Mouse (Mus musculus) B cell, adult 2 months (primary cell): Measurements from ENCODE around the gene Pamr1.

Experiments used
- DNase-seq, 2 experiments: peaks; one replicate each; pipeline ENCODE4 v3.0.0; 2022

Pamr1 gene

DNA sequence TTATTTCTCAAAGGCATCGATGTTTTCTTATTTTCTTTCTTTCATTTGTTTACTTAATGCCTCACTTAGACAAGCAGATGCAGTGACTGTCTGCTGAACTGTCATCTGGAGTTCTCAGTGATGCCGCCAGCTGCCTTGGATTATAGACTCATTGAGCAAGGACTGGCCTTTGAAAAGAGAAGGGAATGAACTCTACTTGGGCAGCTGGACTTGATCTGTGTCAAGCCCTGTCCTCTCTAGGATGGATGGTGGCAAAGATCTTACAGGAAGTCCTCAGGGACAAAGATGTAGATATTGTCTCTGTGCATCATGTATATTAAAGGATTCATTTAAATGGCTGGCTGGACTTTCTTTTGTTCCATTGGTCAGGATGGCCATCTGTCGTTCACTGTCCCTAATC lies 114.1 kb downstream of the Pamr1 start:
- no peak for DNase-seq

DNA sequence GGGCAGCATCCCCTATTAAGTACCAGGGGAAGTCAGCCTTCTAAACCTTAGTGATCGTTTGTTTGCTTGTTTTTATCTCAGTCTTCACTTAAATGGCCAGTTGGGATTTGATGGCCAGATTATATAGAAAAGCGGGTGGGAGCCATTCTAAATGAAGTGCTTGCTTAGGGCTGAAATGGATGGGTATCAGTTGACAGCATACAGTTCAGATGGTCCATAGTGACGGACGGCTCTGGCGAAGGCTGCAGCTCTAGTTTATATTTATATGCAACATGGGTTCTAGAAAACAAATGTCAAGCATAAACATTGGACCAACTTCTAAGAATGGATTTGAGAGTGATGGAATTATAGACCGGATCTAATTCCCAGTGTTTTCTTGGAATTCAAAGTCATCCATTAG lies 118.2 kb downstream of the Pamr1 start:
- no peak for DNase-seq

DNA sequence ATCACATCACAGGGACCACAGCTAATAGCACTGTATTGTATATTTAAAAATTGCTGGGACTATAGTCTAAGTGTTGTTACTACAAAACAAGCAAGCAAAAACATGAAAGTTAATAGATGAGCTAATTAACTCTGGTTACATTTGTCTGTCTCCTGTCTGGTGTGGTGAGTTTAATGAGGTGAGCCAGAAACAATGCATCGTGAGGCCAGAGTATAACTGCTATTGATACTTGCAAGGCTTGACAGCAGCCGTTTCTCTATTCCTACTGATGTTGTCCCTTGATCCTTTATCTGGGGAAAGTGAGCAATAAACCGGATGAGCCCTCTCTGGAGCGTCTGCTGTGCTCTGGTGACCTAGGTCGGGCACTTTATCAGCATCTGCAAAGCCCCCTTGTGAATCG lies 119.8 kb downstream of the Pamr1 start:
- no peak for DNase-seq

DNA sequence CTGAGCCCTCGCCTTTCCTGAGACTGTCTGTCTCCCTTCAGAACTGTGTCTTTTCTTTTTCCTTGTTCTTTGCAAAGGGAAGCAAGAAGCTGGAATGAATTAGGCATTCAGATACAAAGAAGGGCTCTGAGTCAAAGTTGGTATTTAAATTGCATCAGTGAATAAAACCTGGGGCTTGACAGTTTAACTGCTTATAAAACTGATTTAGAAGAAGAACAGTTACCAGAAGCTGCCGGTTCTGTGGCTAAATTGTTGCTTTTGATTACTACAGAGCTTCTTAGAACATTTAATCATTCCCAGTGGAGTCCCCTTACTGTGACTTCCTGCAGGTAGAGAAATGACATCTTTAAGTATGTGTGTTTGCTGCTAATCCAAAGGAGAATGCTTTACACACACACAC lies 124.8 kb downstream of the Pamr1 start:
- DNase-seq = no peak

DNA sequence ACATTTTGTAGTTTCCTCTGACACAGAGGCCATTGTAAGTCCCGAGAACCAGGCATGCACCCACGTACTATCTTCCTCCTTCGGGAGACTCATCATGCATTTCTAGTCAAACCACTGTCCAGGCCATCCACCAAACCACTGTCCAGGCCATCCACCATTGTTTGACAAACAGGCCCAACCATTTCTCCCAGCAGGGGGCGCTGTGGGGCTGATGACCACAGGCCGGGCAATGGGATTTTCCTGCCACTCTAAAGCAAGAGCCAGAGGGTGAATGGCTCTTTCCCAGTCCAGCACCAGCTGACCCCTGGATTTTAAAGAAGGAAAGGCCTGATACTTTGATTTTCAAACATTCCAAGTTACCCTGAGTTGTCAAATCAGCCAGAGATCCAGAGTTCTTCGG lies 125.5 kb downstream of the Pamr1 start:
- DNase-seq = peak; percentile 82

DNA sequence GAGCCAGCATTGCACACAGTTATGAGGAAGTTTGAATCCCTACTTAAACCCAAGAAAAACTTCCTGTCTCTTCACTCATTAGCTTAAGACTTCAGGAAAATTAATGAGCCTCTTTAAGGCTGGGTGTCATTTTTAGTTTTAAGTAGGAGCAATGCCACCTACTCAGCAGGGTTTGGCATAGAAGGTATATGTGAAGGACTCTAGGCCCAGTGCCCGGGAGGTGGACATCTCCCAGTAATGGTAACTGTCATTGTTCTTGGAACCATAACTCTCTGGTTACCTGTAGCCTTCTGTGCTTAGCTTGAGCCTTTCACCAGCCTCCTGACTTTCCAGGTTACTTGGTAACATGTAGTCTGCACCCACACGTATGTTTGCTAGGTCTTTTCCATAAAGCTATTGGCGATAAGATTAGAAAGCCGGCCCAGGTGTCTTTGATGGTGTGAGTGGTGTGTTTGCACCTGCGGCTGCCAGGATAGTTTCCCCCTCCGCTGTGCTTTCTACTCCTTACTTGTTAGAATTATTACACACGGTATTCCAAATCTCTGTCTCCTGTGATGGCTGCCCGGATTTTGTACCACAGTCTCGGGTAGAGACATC lies 127.0 kb downstream of the Pamr1 start:
- DNase-seq = no peak

DNA sequence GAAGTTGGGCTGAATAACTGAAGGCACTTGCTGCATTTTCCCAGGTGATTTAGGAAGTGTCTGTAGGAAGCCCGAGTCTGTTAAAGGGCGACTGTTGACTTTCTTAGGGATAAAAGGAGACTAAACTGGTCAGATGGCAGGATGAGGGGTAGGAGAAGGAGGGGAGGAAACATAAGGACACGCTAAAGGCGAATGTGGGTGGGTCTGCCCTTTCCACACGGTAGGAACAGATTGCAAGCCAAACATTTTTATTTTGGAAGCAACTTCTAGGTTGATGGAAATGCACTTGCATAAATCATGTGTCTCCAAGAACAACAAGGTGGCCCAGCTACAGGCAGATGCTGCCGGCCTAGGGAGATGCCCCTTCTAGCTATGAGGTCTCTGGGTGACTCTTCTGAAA lies 127.6 kb downstream of the Pamr1 start:
- no peak for DNase-seq

DNA sequence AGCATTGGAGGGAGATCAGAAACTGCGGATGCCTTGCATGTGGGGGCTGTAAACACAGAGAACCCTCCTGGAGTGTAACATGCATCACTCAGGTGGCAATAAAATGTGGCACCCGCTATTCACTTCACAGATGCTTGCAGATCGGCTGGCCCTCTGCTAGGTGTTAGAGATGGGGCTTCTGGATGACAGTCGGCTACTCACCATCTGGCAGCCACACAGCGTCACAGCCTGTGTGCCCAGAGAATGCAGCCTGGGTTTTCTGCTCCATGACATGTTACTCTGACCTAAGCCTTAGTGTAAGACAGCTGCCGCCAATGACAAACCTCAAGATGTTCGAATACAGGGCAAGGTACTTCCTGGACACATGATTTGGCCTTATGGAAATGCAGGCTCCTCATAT lies 131.5 kb downstream of the Pamr1 start:
- no peak for DNase-seq

DNA sequence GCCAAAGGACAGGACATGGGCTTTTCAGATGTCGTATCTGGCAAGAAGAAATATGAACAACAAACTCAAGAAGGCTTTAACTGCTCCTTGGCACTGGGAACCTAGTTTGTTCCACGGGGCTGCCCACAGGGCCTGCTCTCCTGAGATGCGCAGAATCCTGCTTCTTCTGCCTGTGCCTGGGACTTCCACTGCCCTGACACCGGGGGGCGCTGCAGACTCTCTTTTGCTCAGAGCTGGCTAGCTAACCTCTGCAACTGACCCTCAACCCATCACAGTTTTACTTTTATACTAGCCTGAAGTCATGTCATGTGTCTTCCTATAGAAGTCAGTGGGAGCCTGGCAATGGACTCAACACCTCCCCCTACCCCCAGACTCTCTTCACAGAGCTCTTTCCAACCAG lies 132.4 kb downstream of the Pamr1 start:
- peak; percentile 77 to 79 for DNase-seq

DNA sequence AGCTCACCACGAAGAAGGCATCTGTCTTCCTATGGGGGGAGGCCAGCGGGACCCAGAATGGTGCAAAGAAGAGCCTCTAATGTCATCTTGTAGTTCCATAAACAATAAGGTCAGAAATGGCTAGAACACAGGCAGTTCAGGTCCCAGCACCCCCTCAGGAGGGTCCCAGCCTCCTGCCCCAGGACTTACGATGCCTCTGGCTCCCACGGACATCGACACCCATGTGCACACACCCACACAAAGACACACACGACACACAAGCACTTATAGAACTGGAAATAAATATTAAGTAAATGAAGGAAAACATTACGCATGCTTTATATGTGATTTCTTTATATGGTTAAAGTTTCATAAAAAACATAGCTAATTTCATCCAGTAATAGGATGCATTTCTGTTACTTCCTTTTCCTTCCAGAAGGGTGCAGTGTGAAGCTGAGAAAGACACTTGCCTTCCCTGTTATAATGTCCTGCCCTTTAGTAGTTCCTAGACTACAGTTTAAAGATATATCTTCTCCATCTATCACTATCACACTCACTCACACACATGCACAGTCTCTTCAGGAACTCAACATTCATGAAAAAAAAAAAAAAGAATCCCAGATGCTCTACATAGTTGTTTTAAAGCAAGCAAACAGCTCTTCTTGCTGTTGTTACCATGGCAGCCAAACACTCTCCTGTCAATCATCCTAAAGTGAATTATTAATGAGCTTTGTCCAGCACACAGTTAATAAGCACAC lies 135.7 kb downstream of the Pamr1 start:
- DNase-seq = peak in 1 of 2 experiments; percentile 19

DNA sequence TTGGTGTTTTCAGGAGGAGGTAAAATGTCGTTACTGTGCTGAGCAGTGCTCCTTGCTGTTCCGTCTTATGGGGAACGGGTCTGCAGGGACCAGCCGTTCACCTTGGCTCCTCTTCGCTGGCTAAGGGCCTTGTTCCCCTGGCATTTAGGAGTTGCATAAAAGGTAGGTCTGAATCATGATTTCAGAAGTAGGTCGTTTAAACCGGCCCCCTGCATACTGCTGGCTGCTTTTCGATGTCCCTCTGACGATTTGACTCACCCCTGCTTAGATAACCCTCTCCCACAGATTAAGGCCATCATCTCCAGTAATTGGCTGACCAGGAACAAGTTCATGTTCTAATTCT lies 136.3 kb downstream of the Pamr1 start:
- DNase-seq = no peak
